Mouse (Mus musculus): ENCODE results near the gene Pnmal2.

Gene Pnmal2

DNA sequence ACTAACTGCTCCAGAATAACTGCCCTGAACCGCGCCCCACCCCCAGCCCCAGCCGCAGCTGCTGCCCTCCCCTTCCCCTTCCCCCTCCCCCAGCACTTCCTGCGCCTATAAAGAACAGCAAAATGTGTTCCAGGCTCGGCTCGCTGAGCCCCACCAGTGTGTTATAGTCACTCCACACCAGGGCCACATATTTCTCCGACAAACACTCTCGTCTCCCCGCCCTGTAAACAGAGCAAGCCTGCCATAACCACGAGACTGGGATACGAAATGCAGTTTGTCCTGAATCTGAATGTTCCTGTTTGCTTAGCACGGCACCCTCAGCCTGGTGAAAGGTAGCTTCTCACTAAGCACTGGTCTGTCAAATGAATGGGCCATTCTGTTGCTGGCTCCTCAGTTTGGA is 35.9 kb downstream of the Pnmal2 start:
- peak; percentile 74 for DNase-seq (ENCODE audit: inconsistent ontology term)

GRCm38 (mm10) chr7:16982859-16983568 is 38.5 kb downstream of the Pnmal2 start, which contains the start of gene Gm42372:
Gene Gm42372 (plus strand): TSS chr7:16983086.
- DNase-seq (ENCODE audit: inconsistent ontology term) = peak; percentile 68

DNA sequence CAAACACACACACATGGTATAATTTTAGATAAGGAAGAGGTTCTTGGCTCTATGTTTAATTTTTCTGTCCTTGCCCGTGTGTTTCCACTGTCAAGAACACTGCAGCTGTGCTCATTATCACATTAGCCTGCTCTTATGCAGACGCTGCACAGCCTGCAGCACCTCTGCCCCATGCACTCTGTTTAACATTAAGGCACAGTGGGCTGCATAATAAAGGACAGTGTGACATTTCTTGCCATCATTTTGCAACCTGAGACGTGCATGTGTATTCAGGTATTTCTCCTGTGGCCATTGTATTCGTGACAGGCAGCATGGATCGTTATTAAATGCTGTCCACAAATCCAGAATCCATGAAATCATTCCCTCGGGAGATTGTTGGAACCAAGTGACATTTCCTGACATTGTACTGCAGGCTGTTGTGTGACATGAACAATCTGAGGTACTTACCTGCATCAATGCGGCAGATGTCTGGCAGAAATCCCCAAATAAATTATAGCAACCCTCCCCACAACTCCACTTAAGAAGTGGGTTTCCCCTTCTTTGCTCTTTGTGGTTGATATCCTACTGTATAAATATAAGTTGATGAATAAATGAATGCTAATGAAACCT is 43.2 kb downstream of the Pnmal2 start:
- DNase-seq (ENCODE audit: inconsistent ontology term) = no peak

GRCm38 (mm10) chr7:16988405-16988804 is 43.9 kb downstream of the Pnmal2 start:
- no peak for DNase-seq (ENCODE audit: inconsistent ontology term)

- peak; percentile 24 for DNase-seq (ENCODE audit: inconsistent ontology term)
Measured at GRCm38 (mm10) chr7:16990006-16990744, 45.7 kb downstream of the Pnmal2 start.

DNA sequence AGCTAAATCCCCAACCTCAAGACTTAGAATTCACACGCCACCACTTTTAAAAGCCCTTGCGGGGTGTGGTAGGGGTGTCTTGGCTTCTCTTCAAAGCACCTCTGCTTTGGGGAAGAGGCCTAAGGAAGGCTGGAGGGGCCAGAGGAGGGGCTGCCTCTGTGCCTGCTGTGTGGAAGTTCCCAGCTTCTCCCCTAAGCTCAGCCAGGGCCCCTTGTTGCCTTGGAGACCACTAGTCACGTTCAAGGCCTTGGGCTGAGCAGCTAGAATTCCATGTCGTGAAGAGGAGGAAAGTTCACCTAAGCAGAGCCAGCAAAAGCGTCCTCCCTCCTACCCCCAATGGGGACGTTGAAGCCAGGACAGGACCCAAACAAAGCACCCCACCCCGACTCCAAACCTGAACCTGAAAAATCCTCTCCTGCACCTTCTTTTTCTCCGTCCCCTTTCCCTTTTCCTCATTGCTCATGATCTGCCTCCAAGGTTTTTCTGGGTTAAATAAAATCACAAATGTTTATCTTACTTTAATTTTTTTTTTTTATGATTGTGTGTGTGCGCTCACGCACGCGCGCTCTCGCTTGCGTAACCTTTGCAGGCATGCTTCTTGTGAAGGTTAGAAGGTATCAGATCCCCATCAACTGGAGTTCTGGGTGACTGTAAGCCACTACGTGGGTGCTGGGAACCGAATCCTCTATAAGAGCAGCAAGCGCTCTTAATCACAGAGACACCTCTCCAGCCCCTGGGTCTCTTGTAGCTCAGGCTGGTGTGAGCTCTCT is 47.4 kb downstream of the Pnmal2 start:
- no peak for DNase-seq (ENCODE audit: inconsistent ontology term)

GRCm38 (mm10) chr7:16992451-16992807 is 47.9 kb downstream of the Pnmal2 start, which contains the start of gene Ccdc8:
Gene Ccdc8 (plus strand): TSS chr7:16992708.
- DNase-seq (ENCODE audit: inconsistent ontology term) = no peak

DNA sequence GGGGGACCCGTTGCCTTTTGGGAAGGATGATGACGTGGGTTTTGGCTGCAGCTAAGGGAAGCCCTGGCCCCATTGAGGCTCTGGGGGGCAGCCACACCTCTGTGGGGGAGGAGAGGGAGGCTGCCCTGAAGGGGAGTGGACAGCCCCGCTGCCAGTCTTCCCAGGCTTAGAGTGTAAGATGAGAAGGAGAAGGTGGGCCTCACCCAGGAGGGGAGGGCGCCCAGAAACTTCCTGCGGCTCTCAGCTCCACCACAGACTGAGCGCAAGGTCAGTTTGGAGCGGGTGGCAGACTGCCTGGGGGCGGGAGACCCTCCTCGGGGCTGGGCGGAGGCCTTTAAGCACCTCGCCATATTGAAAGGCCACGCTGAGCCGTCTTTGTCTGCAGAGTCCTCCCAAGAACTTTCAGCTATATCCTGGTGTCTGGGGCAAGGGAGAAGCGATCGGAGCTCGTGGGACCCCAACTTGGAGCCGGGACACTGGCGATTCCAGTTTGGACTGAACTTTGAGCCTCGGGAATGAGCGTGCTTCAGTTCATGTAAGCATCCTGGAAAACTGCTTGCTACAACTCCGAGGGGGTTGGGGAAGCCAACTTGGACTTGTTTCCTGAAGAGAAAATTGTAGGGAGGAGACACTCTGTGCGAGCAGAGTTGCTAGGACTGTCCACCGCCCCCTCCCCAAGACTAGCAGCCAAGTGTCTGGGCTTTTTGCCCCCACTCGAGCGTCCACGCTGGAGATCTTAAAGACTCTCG is 49.3 kb downstream of the Pnmal2 start:
- DNase-seq (ENCODE audit: inconsistent ontology term) = peak; percentile 88

DNA sequence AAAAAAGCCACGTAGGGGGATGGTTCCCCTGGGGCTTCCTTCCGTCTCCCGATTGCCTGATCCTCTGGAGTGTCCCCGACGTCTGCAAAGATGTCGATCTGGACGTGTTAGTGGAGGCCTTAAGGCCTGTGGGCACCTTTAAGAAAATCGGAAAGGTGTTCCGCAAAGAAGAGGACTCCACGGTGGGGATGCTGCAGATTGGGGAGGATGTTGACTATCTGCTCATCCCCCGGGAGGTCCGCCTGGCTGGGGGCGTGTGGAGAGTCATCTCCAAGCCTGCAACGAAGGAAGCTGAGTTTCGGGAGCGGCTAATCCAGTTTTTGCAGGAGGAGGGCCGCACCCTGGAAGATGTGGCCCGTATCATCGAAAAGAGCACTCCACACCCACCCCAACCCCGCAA is 49.9 kb downstream of the Pnmal2 start:
- DNase-seq (ENCODE audit: inconsistent ontology term) = no peak

GRCm38 (mm10) chr7:16995345-16995744 is 50.9 kb downstream of the Pnmal2 start:
- no peak for DNase-seq (ENCODE audit: inconsistent ontology term)

Measured in Muller cell, postnatal 12 days (primary cell).